Mouse (Mus musculus) gastrocnemius, adult 2 months (tissue): ENCODE data around the gene Lcp2. TPM values are rescaled to one million over a fixed set of nuclear protein-coding genes. Genes with fewer than 3 reads are reported as not detected.

Source experiments
- DNase-seq: peaks from one replicate; pipeline ENCODE4 v3.0.0; 2022
- H3K27ac ChIP-seq: fragments of 200-600 bp; 2 replicates; pipeline ENCODE4 v1.8.1; 2022; ENCODE audit warnings: mild to moderate bottlenecking
- H3K4me3 ChIP-seq: fragments of 200-600 bp; 2 replicates; pipeline ENCODE4 v1.8.1; 2022; ENCODE audit warnings: mild to moderate bottlenecking, moderate library complexity
- CTCF ChIP-seq: fragments of 200-600 bp; IDR thresholded peaks from 2 replicates; pipeline ENCODE4 v1.8.1; 2022; ENCODE audit warnings: antibody characterized with exemption, mild to moderate bottlenecking, moderate library complexity
- intact Hi-C: fragments of 180-260 bp; cut with DNase I; formaldehyde crosslinking; loops from one replicate; pipeline ENCODE4 v1.15.1; 2025
- total RNA-seq, 2 experiments: library from RNA; stranded (reverse); gene quantifications; 2 replicates each; pipeline ENCODE4 v1.2.3; 2021

Lcp2 gene
- total RNA-seq, 2 experiments from 2014 or later, result 0.36 to 1.6 TPM

- Histone ChIP-seq H3K27ac (no peak overlapping the region), H3K4me3 (no peak overlapping the region)
- TF ChIP-seq CTCF, result no peak
- no peak for DNase-seq
- intact Hi-C loops, result no loop called here
These were observed 3.9 kb downstream of the Lcp2 start for GRCm38 (mm10) chr11:34050643-34051042.

DNA sequence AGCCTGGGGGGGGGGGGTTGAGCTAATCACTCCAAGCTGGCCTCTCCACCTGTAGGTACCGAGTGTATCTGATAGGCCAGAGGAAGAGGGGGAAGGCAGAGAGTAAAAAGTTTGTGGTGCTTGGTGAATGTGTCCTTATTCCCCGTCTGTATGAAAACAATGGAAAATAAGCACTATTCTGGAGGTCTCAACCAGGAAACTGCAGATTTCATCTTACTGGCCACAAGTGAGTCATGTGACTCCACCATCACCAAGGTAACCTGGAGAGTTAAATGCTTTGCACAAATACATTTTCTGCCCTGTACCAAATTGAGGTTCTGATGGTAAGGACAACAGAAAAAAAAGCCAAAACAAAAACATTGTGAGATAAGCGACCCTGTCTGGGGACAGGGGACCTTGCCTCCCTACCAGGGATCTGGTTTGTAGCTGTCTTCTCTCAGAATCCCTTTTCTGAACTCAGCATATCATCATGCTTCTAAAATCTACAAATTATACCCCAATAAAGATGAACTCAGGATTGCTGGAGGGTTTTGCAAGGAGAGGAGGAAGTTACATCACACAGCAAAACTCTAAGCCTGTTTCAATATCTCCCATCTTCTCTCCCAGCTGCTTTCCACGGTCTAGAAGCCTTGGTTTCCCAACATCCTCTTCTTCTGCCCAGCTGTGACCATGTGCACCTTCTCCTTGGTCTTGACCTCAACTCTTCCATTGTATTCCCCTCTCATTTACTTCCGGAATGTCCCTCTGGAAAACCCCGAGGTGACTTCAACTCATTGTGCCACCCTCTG lies 6.5 kb downstream of the Lcp2 start:
- DNase-seq, result no peak
- intact Hi-C loops, result no loop called here
- TF ChIP-seq CTCF, result no peak
- Histone ChIP-seq H3K4me3 (no peak overlapping the region), H3K27ac (no peak overlapping the region)

- DNase-seq, result no peak
- intact Hi-C loops, result no loop called here
- Histone ChIP-seq H3K27ac (no peak overlapping the region), H3K4me3 (no peak overlapping the region)
- no peak for TF ChIP-seq CTCF
These were observed 7.5 kb downstream of the Lcp2 start for GRCm38 (mm10) chr11:34054031-34054727.

- Histone ChIP-seq H3K27ac (no peak overlapping the region), H3K4me3 (no peak overlapping the region)
- TF ChIP-seq CTCF, result no peak
- intact Hi-C loops, result no loop called here
- no peak for DNase-seq
These were observed 10.0 kb downstream of the Lcp2 start for GRCm38 (mm10) chr11:34056715-34057114.

DNA sequence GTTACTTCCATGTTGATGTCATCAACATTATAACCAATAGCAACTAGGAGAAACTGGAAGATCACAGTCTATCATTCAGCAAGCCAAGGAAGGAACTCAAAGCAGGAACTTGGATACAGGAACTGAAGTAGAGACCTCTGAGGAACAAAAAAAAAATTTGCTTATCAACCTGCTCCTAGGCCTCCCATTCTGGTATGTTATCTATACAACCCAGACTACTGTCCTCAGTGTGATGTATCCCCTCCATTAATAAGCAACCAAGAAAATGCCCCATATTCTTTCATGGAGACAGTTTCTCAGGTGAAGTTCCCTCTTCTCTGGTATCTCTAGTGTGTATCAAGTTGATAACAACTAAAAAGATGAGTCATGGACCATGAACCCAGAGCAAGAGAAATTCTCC lies 11.6 kb downstream of the Lcp2 start:
- H3K27ac ChIP-seq, result no peak overlapping the region
- no peak for TF ChIP-seq CTCF
- intact Hi-C loops, result no loop called here
- no peak for DNase-seq
- no peak overlapping the region for H3K4me3 ChIP-seq

- Histone ChIP-seq H3K27ac (no peak overlapping the region), H3K4me3 (no peak overlapping the region)
- intact Hi-C loops, result no loop called here
- no peak for TF ChIP-seq CTCF
- no peak for DNase-seq
These were observed 12.2 kb downstream of the Lcp2 start for GRCm38 (mm10) chr11:34058960-34059359.

DNA sequence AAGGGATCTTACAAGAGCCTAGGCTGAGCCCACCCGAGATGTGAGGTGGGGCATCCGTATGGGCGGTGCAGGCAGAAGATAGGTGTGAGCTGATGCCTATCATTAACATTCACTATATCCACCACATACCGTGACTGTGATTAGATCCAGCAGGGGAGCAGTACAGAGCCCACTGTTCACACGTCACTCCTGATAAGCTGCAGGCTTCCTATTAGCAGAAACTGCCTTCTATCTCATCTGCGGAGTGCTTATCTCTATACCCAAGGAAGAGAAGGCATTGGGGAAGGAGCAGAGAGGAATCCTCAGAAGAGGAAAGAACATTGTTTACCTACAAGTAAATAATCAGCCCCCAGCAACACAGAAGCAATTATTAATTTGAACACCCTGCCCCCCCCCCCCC lies 15.0 kb downstream of the Lcp2 start:
- no peak for TF ChIP-seq CTCF
- H3K4me3 ChIP-seq, result no peak overlapping the region
- intact Hi-C loops, result no loop called here
- no peak for DNase-seq
- no peak overlapping the region for H3K27ac ChIP-seq

DNA sequence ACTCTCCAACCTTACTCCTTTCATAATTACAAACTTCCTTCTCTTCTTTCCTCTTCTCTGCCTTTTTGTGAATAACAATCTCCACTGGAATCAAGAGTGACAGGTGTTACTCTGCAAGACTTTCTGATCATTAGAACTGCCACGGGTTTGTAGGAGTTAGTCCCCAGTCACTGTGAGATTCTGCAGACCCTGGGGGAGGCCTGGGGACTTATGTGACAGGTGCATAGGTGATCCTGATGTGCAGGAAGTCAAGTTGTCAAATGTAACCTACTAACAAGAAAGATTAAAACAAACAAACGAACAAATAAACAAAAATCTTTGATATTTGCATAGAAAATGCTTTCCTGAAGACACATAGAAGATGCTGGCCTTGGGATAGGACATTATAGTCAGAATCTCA lies 16.5 kb downstream of the Lcp2 start:
- DNase-seq, result no peak
- H3K27ac ChIP-seq, result no peak overlapping the region
- intact Hi-C loops, result no loop called here
- no peak overlapping the region for H3K4me3 ChIP-seq
- TF ChIP-seq CTCF, result no peak

DNA sequence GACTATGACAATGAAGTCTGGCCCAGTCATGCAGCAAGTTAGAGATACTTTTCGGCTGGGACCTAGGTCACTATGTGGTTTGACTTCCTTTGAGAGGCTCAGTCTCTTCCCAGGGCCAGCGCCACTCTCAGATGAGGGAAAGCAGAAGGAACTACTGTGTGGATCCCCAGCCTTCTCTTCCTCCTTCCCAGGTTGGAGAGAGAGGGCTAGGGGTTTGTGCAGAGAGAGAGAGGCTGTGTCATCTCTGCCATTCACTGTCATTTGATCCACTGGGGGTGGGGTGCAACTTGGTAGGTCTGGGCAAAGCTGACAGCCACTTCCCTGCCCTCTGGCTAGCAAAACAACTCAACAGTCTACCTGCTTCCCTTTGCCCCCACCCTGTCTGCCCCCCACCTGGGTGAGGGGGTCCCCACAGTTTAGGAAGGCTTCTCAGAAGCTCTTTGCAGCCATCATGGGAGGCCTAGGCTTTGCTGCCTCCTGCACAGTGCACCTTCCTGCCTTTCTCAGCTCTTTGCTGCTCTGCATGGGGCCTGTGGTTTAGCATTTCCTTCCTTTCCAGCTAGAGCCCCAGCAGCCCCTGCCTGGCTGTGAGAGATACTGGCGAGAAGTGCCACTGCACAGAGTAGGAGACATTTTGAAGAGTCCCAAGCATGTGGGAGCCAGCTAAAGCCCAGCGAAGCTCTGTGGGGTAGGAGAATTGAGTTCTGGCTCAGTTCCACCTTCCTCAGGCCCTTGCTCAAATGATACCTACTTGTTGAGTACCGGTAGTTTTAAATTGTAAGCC lies 17.2 kb downstream of the Lcp2 start:
- intact Hi-C loops, result no loop called here
- H3K4me3 ChIP-seq, result no peak overlapping the region
- no peak for TF ChIP-seq CTCF
- peak overlapping the region; percentile 55; the same call in 1 of the 2 replicates for H3K27ac ChIP-seq
- peak; percentile 20 for DNase-seq

- TF ChIP-seq CTCF, result no peak
- Histone ChIP-seq H3K27ac (no peak overlapping the region), H3K4me3 (no peak overlapping the region)
- DNase-seq, result peak; percentile 37
- intact Hi-C loops, result no loop called here
These were observed 23.9 kb downstream of the Lcp2 start for GRCm38 (mm10) chr11:34070596-34070995.

DNA sequence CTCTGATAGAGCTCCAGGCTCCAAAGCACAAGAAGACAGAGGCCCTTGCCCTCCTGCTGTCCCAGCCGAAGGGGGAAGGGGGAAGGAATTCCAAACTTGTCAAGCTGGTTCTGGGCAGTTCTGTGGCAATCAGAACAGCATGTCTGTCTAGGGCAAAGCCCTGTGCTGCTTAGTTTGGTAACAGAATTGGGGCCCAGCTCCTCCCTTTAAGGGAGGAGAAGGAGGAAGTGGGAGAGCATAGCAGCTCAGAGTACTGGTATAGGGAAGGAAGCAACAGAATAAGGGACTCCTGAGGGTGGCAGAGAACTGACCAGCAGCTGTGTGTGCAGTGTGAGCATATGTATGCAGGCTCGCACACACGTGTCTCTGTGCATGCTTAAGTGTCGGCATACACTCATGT lies 25.6 kb downstream of the Lcp2 start:
- no peak for DNase-seq
- no peak overlapping the region for H3K27ac ChIP-seq
- no peak for TF ChIP-seq CTCF
- H3K4me3 ChIP-seq, result no peak overlapping the region
- intact Hi-C loops, result loop anchor here (2.0 kb wide), 1 partner anchor 70 kb away; no protein-coding TSS in a partner anchor

DNA sequence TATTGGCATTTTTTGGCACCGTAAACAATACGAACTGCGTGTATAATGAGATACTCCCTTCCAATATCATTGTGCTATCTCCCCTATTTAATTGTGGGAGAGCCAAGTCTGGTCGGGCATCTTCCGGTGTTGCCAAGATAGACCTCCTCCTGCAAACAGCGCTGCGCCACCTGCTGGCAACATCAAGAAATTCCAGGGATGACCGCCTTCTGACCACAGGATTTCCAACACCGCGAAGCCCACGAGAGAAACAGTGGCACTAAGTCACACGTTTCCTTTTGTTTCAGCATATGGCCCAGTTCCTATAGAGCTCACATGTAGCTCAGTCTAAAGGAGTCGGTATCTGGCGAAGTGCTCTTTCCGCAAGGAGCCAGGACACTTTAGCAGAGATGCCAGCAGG lies 27.1 kb downstream of the Lcp2 start:
- TF ChIP-seq CTCF, result peak; percentile 75
- intact Hi-C loops, result loop anchor here (2.0 kb wide), 1 partner anchor 71 kb away; no protein-coding TSS in a partner anchor
- no peak overlapping the region for H3K27ac ChIP-seq
- H3K4me3 ChIP-seq, result no peak overlapping the region
- peak; percentile 67 for DNase-seq

- Histone ChIP-seq H3K4me3 (no peak overlapping the region), H3K27ac (no peak overlapping the region)
- intact Hi-C loops, result no loop called here
- no peak for TF ChIP-seq CTCF
- DNase-seq, result no peak
These were observed 31.1 kb downstream of the Lcp2 start for GRCm38 (mm10) chr11:34077870-34078269.
